Mouse (Mus musculus): ENCODE measurements at regions not wholly inside any gene's neighbourhood (a gene's known extent, or its start where the extent isn't known, plus 50 kb on each side); places are given as distances from the start of the nearest gene placed in this dataset.

DNA sequence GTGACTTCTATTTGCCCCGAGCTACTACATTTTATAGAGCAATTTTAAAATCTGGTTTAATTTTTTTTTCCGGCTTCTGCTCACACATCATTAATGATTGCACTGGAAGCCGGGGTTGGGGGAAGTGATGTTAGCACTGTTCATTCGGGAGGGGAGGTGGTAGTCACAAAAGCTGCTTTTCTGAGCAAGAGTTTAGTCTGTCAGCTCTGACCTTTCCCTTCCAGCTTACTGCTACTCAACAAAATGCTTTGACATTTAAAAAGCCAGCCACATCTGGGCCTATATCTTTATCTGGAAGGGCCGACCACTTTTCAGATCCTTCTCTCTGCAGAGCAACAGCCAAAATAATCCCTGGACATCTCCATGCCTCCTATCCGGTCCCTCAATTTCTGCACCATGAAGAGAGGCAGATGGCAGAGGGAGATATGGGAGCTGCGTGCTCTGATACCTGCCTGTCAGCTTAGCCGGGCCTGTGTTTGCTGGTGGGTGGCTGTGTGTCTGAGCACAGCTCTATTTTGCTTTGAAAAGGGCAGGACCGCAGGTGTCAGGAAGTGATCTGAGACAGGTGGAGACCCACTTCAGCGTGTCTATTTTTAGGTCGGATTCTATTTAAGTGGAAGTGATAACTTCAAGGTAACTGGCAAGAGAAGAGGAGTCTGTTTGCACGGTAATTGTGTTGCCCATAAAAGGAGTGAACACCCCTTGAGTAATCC lies 63.1 kb downstream of the Kcnf1 start:
- no peaks in the 10 kb centered on the region for H3K27me3 ChIP-seq
- no peak overlapping the region for H3K4me2 ChIP-seq
- H3K36me3 ChIP-seq = no peaks in the 10 kb centered on the region
- no peak overlapping the region for H3K4me3 ChIP-seq
- 48% methylated on average over 12 of the region's 12 CpGs for WGBS
- no peak for ATAC-seq (replicated peaks; ENCODE audit: insufficient number of reproducible peaks, insufficient read depth, low FRiP score, low read depth)
- H3K9ac ChIP-seq = no peak overlapping the region
- H3K27ac ChIP-seq = no peak overlapping the region
- 0 out of 2 replicates have a peak, but pooled peaks cover 5% of the 10 kb centered on the region for H3K4me1 ChIP-seq (replicated peaks)
- no peaks in the 10 kb centered on the region for H3K9me3 ChIP-seq (replicated peaks)

- no peak for ATAC-seq (replicated peaks; ENCODE audit: insufficient number of reproducible peaks, insufficient read depth, low FRiP score, low read depth)
- Histone ChIP-seq H3K27ac (no peak overlapping the region), H3K27me3 (no peaks in the 10 kb centered on the region), H3K9me3 (replicated peaks) (no peaks in the 10 kb centered on the region), H3K36me3 (no peaks in the 10 kb centered on the region), H3K9ac (no peak overlapping the region), H3K4me1 (replicated peaks) (0 out of 2 replicates have a peak, but pooled peaks cover 5% of the 10 kb centered on the region), H3K4me3 (no peak overlapping the region), H3K4me2 (no peak overlapping the region)
- 71% methylated on average over 7 of the region's 7 CpGs for WGBS
These were observed 63.8 kb downstream of the Kcnf1 start for GRCm38 (mm10) chr12:17112781-17113464.

GRCm38 (mm10) chr12:17106220-17106619 lies 70.5 kb downstream of the Kcnf1 start:
- no peak overlapping the region for H3K4me2 ChIP-seq
- H3K4me1 ChIP-seq (replicated peaks) = no peaks in the 10 kb centered on the region
- H3K9me3 ChIP-seq (replicated peaks) = no peaks in the 10 kb centered on the region
- H3K27ac ChIP-seq = no peak overlapping the region
- no peaks in the 10 kb centered on the region for H3K27me3 ChIP-seq
- 61% methylated on average over 1 of the region's 1 CpGs for WGBS
- ATAC-seq (replicated peaks; ENCODE audit: insufficient number of reproducible peaks, insufficient read depth, low FRiP score, low read depth) = no peak
- no peak overlapping the region for H3K9ac ChIP-seq
- H3K4me3 ChIP-seq = no peak overlapping the region
- H3K36me3 ChIP-seq = no peaks in the 10 kb centered on the region

DNA sequence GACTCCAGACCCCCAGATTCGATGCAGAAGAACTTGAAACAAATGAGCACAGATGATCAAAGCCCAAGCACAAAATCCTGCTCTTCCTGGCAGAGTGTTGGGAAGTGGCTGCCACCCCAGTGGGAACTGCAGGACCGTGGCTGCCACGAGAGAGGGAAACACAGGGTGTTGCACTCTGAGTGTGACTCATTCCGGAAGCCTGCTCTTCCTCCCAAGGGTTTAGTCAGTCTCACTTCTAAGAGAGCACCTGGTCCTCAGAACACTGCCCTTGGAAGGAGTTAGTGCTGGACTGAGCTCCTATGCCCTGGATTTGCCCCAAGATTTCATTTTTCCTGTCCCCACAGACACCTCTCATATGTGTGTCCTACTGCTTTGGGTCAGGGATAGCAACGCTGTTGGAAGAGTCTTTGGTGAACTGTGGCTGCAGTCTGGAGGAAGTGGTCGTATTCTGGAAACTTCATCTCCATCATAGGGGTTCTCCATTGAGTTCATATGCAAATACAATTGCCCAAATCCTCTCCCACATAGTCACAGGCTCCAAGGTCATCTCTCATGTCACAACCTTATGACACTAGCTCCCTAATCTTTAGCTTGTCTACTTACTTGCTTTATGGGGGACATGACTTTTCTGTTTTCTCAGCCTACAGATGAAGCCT lies 71.5 kb downstream of the Kcnf1 start:
- Histone ChIP-seq H3K36me3 (no peaks in the 10 kb centered on the region), H3K4me1 (replicated peaks) (no peaks in the 10 kb centered on the region), H3K9me3 (replicated peaks) (no peaks in the 10 kb centered on the region), H3K4me3 (no peak overlapping the region), H3K27ac (no peak overlapping the region), H3K9ac (no peak overlapping the region), H3K27me3 (no peaks in the 10 kb centered on the region), H3K4me2 (no peak overlapping the region)
- 68% methylated on average over 6 of the region's 6 CpGs for WGBS
- ATAC-seq (replicated peaks; ENCODE audit: insufficient number of reproducible peaks, insufficient read depth, low FRiP score, low read depth) = no peak

- Histone ChIP-seq H3K4me2 (no peak overlapping the region), H3K27ac (no peak overlapping the region), H3K36me3 (no peaks in the 10 kb centered on the region), H3K4me1 (replicated peaks) (peaks cover 5% of the 10 kb centered on the region; the same call in 1 of the 2 replicates), H3K9ac (no peak overlapping the region), H3K4me3 (no peak overlapping the region), H3K9me3 (replicated peaks) (no peaks in the 10 kb centered on the region), H3K27me3 (no peaks in the 10 kb centered on the region)
- no peak for ATAC-seq (replicated peaks; ENCODE audit: insufficient number of reproducible peaks, insufficient read depth, low FRiP score, low read depth)
- WGBS = 79% methylated on average over 3 of the region's 3 CpGs
These were observed 74.8 kb downstream of the Kcnf1 start for GRCm38 (mm10) chr12:17101842-17102241.

- no peak overlapping the region for H3K4me2 ChIP-seq
- ATAC-seq (replicated peaks; ENCODE audit: insufficient number of reproducible peaks, insufficient read depth, low FRiP score, low read depth) = no peak
- H3K27me3 ChIP-seq = no peaks in the 10 kb centered on the region
- H3K27ac ChIP-seq = no peak overlapping the region
- WGBS = 68% methylated on average over 15 of the region's 15 CpGs
- no peaks in the 10 kb centered on the region for H3K36me3 ChIP-seq
- H3K9me3 ChIP-seq (replicated peaks) = no peaks in the 10 kb centered on the region
- H3K4me3 ChIP-seq = no peak overlapping the region
- H3K9ac ChIP-seq = no peak overlapping the region
- H3K4me1 ChIP-seq (replicated peaks) = peaks cover 6% of the 10 kb centered on the region; the same call in 1 of the 2 replicates
These were observed 78.9 kb downstream of the Kcnf1 start for GRCm38 (mm10) chr12:17097800-17098271.

DNA sequence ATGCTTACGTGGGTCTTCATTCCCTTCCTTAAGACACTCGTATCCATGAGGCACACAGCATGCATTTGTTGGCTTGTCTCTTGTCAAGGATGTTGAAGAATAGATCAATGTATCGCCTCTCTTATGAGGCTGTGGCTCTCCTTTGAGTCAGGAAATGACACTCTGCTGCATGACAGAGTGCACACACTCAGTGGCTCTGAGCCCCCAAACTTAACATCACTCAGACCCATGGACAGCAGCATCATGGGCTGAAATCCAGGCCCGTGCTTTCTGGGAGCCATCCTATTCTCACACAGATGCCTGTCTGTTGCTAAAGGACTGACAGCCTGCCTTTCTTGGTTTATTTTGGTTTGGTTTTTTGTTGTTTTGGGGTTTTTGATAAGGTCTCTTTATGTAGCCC lies 81.9 kb downstream of the Kcnf1 start:
- no peak overlapping the region for H3K27ac ChIP-seq

DNA sequence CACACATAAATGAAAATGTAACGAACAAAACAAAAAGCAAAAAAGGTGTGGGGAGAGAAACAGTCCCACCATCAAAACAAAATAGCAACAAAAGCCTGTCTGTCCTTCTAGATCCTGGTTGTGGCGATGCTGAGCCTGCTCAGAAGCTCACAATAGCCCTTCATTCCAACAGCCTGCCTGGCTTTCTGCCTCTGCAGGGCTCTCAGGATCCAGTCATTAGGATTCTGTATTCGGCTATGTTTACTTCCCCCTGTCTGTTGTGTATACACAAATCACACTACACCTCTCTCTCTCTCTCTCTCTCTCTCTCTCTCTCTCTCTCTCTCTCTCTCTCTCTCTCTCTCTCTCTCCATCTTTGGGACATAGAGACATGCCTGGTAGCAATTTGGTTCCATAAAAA lies 82.2 kb upstream of the 2410004P03Rik start:
- no peaks in the 10 kb centered on the region for H3K27me3 ChIP-seq
- no peak overlapping the region for H3K4me2 ChIP-seq
- no peaks in the 10 kb centered on the region for H3K36me3 ChIP-seq
- H3K27ac ChIP-seq = no peak overlapping the region
- peaks cover 11% of the 10 kb centered on the region for H3K4me1 ChIP-seq (replicated peaks)
- no peak overlapping the region for H3K9ac ChIP-seq
- WGBS = 67% methylated on average over 3 of the region's 3 CpGs
- no peaks in the 10 kb centered on the region for H3K9me3 ChIP-seq (replicated peaks)
- no peak for ATAC-seq (replicated peaks; ENCODE audit: insufficient number of reproducible peaks, insufficient read depth, low FRiP score, low read depth)
- H3K4me3 ChIP-seq = no peak overlapping the region

More for the DNA sequence above, 81.9 kb downstream of the Kcnf1 start:
- H3K9me3 ChIP-seq (replicated peaks) = no peaks in the 10 kb centered on the region
- H3K4me3 ChIP-seq = no peak overlapping the region
- H3K4me2 ChIP-seq = no peak overlapping the region
- H3K4me1 ChIP-seq (replicated peaks) = peaks cover 9% of the 10 kb centered on the region; the same call in 1 of the 2 replicates
- no peaks in the 10 kb centered on the region for H3K27me3 ChIP-seq
- ATAC-seq (replicated peaks; ENCODE audit: insufficient number of reproducible peaks, insufficient read depth, low FRiP score, low read depth) = no peak
- H3K36me3 ChIP-seq = no peaks in the 10 kb centered on the region
- WGBS = 81% methylated on average over 4 of the region's 4 CpGs
- H3K9ac ChIP-seq = no peak overlapping the region

GRCm38 (mm10) chr12:17091058-17091457 lies 79.5 kb upstream of the 2410004P03Rik start:
- Histone ChIP-seq H3K27ac (no peak overlapping the region), H3K9me3 (replicated peaks) (no peaks in the 10 kb centered on the region), H3K4me1 (replicated peaks) (peaks cover 21% of the 10 kb centered on the region), H3K27me3 (no peaks in the 10 kb centered on the region), H3K36me3 (no peaks in the 10 kb centered on the region), H3K4me3 (no peak overlapping the region), H3K9ac (no peak overlapping the region), H3K4me2 (no peak overlapping the region)
- ATAC-seq (replicated peaks; ENCODE audit: insufficient number of reproducible peaks, insufficient read depth, low FRiP score, low read depth) = no peak
- 66% methylated on average over 10 of the region's 10 CpGs for WGBS

DNA sequence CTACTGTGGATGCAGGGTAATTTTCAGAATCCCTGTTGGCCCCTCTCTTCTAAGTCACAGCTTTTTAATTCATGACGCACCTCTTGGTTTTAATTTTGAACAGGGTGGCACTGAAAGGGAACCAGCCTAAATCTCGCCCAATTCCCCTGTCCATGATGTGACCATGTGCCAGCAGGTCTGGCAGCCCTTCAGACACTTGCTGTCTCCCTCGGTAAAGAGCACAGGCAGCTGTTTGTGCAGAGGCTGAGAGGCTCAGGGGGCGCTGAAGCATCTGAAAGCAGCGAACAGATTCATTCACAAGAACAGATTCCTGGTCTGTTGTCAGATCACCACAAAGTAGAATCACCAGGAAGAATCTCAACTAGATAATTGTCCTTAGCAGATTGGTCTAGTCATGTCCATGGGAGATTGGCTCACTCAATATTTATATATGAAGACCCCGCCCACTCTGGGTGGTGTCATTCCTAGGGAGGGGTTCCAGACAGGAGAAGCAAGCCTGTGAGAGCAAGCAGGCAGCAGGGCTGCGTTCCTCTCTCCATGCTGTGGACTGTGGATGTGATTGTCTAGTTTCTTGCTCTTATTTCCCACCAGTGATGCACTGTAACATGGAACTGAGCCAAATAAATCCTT lies 78.3 kb upstream of the 2410004P03Rik start:
- Histone ChIP-seq H3K36me3 (no peaks in the 10 kb centered on the region), H3K9ac (no peak overlapping the region), H3K27me3 (no peaks in the 10 kb centered on the region), H3K9me3 (replicated peaks) (no peaks in the 10 kb centered on the region), H3K27ac (no peak overlapping the region), H3K4me2 (peak overlapping the region; percentile 19), H3K4me1 (replicated peaks) (peaks cover 21% of the 10 kb centered on the region), H3K4me3 (no peak overlapping the region)
- ATAC-seq (replicated peaks; ENCODE audit: insufficient number of reproducible peaks, insufficient read depth, low FRiP score, low read depth) = no peak
- WGBS = 42% methylated on average over 7 of the region's 7 CpGs

DNA sequence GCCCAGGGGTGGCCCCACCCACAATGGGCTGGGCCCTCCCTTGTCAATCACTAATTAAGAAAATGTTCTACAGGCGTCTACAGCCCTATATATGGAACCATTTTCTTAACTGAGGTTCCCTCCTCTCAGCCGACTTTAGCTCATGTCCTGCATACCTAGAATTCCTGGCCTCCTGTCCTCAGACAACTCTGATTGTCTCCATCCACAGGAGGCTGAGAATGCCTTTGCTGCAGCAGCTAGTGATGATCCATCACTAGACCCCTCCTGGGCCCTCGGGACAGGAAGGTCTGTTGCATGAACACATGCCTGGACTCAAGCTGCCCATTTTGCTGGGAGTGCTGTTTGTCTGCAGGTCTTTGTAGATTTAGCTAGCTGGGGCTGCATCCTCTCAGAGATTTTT lies 75.9 kb upstream of the 2410004P03Rik start:
- Histone ChIP-seq H3K9ac (no peak overlapping the region), H3K27me3 (no peaks in the 10 kb centered on the region), H3K4me2 (no peak overlapping the region), H3K4me3 (no peak overlapping the region), H3K27ac (no peak overlapping the region), H3K4me1 (replicated peaks) (peaks cover 21% of the 10 kb centered on the region), H3K36me3 (no peaks in the 10 kb centered on the region), H3K9me3 (replicated peaks) (no peaks in the 10 kb centered on the region)
- ATAC-seq (replicated peaks; ENCODE audit: insufficient number of reproducible peaks, insufficient read depth, low FRiP score, low read depth) = no peak
- 15% methylated on average over 3 of the region's 3 CpGs for WGBS
